Mouse (Mus musculus) ES-E14 (cell line): ENCODE data around the gene Prkcb.

Experiments
- CHD2 ChIP-seq: IDR thresholded peaks from 2 replicates; pipeline ENCODE4 v1.6.1; 2014; ENCODE audit warnings: mild to moderate bottlenecking, low read depth, low read length, inconsistent platforms
- HCFC1 ChIP-seq: IDR thresholded peaks from 2 replicates; pipeline ENCODE4 v1.6.1; 2012; ENCODE audit warnings: low read length, inconsistent platforms, borderline replicate concordance; ENCODE audit not compliant: insufficient read depth
- MAFK ChIP-seq: IDR thresholded peaks from 2 replicates; pipeline ENCODE4 v1.6.1; 2014; ENCODE audit warnings: mild to moderate bottlenecking, low read depth, low read length, inconsistent platforms; ENCODE audit not compliant: insufficient read depth
- ZC3H11A ChIP-seq: IDR thresholded peaks from 2 replicates; pipeline ENCODE4 v1.6.1; 2012; ENCODE audit warnings: low read depth, mild to moderate bottlenecking, inconsistent platforms, low read length, borderline replicate concordance
- ZNF384 ChIP-seq: IDR thresholded peaks from 2 replicates; pipeline ENCODE4 v1.6.1; 2012; ENCODE audit warnings: low read depth, low read length, inconsistent platforms

DNA sequence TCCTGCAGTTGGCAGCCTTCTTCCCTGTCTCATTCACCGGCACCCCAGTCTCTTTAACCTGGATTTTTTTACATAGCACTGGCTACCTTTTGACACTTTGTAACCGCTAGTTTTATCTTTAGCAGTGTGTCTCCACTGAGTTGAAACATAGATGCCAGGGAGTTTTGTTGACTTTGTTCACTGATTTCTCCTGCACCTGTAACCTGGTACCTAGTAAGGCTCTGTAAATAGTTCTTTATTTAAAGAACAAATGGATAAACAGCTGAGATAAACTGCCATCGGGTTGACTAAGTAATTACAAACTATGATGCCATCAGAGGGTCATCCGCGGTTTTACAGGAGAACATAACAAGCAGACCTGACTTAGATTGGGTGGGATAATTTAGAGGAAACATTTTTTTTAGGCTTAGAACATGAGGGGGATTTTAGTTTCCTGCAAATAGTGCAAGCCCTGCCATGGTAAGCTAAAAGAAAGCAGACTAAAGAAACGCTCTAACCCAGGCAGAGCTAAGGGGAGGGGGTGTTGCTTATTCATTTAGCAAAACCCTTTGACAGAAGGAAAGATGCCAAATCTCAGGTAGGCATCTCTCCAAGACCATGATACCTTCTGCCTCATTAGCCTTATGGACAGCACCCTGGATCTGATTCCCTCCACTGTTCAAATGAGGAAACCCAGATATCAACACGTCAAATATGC, 291.1 kb downstream of the Prkcb start:
- TF ChIP-seq ZNF384 (no peak), MAFK (no peak), HCFC1 (no peak), CHD2 (no peak), ZC3H11A (no peak)
